Mouse (Mus musculus) stomach, embryonic 16.5 days (tissue): ENCODE results near the gene Taf15. TPM values are rescaled to one million over a fixed set of nuclear protein-coding genes. Genes with fewer than 3 reads are reported as not detected.

Experiments used
- ATAC-seq: fragments of 200-750 bp; cut with Nextera tagmentation; 2 replicates; pipeline ENCODE4 v1.8.0; 2017; ENCODE audit warnings: moderate number of reproducible peaks, moderate TSS enrichment; ENCODE audit not compliant: insufficient read depth, low FRiP score
- H3K27ac ChIP-seq: fragments of 300-500 bp; sonication (generic); 2 replicates; pipeline ENCODE4 v1.5.1; 2014; ENCODE audit warnings: low read length
- H3K27me3 ChIP-seq: fragments of 300-500 bp; sonication (generic); 2 replicates; pipeline ENCODE4 v1.6.1; 2014; ENCODE audit warnings: low read length, control low read depth, mixed read lengths; ENCODE audit not compliant: control insufficient read depth, insufficient read depth
- H3K36me3 ChIP-seq: fragments of 300-500 bp; sonication (generic); 2 replicates; pipeline ENCODE4 v1.6.1; 2014; ENCODE audit warnings: low read length; ENCODE audit not compliant: control insufficient read depth, insufficient read depth
- H3K4me1 ChIP-seq: fragments of 300-500 bp; sonication (generic); 2 replicates; pipeline ENCODE4 v1.6.1; 2014; ENCODE audit warnings: low read length, control low read depth, mixed read lengths; ENCODE audit not compliant: control insufficient read depth, insufficient read depth
- H3K4me2 ChIP-seq: fragments of 300-500 bp; sonication (generic); 2 replicates; pipeline ENCODE4 v1.6.1; 2014; ENCODE audit warnings: low read depth, low read length, mixed read lengths
- H3K4me3 ChIP-seq: fragments of 300-500 bp; sonication (generic); replicated peaks from 2 replicates; pipeline ENCODE4 v1.5.1; 2014; ENCODE audit warnings: mild to moderate bottlenecking, low read length
- H3K9ac ChIP-seq: fragments of 300-500 bp; sonication (generic); 2 replicates; pipeline ENCODE4 v1.6.1; 2014; ENCODE audit warnings: low read length
- H3K9me3 ChIP-seq: fragments of 300-500 bp; sonication (generic); replicated peaks from 2 replicates; pipeline ENCODE4 v1.6.1; 2016; ENCODE audit warnings: low read length, control low read depth; ENCODE audit not compliant: control insufficient read depth
- WGBS: fragments of 180-500 bp; shearing (Covaris S2); extraction: QIAGEN DNeasy Blood & Tissue Kit; methylation state at CpG from one replicate; pipeline ENCODE4 v1.1.7; 2014; 5-methylcytosine and 5-hydroxymethylcytosine counted together
- polyA plus RNA-seq: library from polyadenylated mRNA; unstranded; fragments of >200 nt; fragmentation: Nextera tagmentation; extraction: Ambion mirVana; gene quantifications from 2 replicates; pipeline ENCODE4 v1.2.1, GENCODE M21; 2015

Gene Taf15
- polyA plus RNA-seq, 1 experiment from 2014 or later = 9.7 TPM

- Histone ChIP-seq H3K9me3 (no peaks in the 10 kb centered on the region), H3K4me1 (peaks cover 43% of the 10 kb centered on the region), H3K36me3 (no peaks in the 10 kb centered on the region), H3K27me3 (0 out of 2 replicates have a peak, but pooled peaks cover 3% of the 10 kb centered on the region), H3K27ac (no peak overlapping the region), H3K9ac (no peak overlapping the region), H3K4me3 (no peak overlapping the region), H3K4me2 (no peak overlapping the region)
- ATAC-seq = no peak
- 82% methylated on average over 10 of the region's 10 CpGs for WGBS
These were observed 21.6 kb upstream of the Taf15 start for GRCm38 (mm10) chr11:83451281-83451680.

- H3K36me3 ChIP-seq = no peaks in the 10 kb centered on the region
- H3K27me3 ChIP-seq = no peaks in the 10 kb centered on the region
- H3K9ac ChIP-seq = no peak overlapping the region
- H3K4me1 ChIP-seq = peaks cover 41% of the 10 kb centered on the region
- peak overlapping the region; percentile 88 for H3K27ac ChIP-seq
- H3K4me3 ChIP-seq = no peak overlapping the region
- H3K4me2 ChIP-seq = no peak overlapping the region
- H3K9me3 ChIP-seq = no peaks in the 10 kb centered on the region
- 15% methylated on average over 4 of the region's 4 CpGs for WGBS
- peak; percentile 70; the same call in 1 of the 2 replicates for ATAC-seq
These were observed 18.3 kb upstream of the Taf15 start for GRCm38 (mm10) chr11:83454548-83454947.

GRCm38 (mm10) chr11:83455608-83456007, 17.3 kb upstream of the Taf15 start:
- Histone ChIP-seq H3K36me3 (no peaks in the 10 kb centered on the region), H3K4me3 (no peak overlapping the region), H3K9me3 (no peaks in the 10 kb centered on the region), H3K27me3 (no peaks in the 10 kb centered on the region), H3K4me1 (peaks cover 41% of the 10 kb centered on the region), H3K27ac (peak overlapping the region; percentile 88), H3K9ac (no peak overlapping the region), H3K4me2 (peak overlapping the region; percentile 9; the same call in 1 of the 2 replicates)
- WGBS = 55% methylated on average over 3 of the region's 3 CpGs
- ATAC-seq = peak; percentile 46; the same call in 1 of the 2 replicates

GRCm38 (mm10) chr11:83457257-83457656, 15.6 kb upstream of the Taf15 start:
- Histone ChIP-seq H3K9ac (peak overlapping the region; percentile 14; the same call in 1 of the 2 replicates), H3K9me3 (no peaks in the 10 kb centered on the region), H3K27me3 (no peaks in the 10 kb centered on the region; the same call in 1 of the 2 replicates), H3K4me2 (no peak overlapping the region), H3K4me1 (peaks cover 41% of the 10 kb centered on the region), H3K4me3 (no peak overlapping the region), H3K36me3 (no peaks in the 10 kb centered on the region), H3K27ac (peak overlapping the region; percentile 82)
- no peak for ATAC-seq
- 47% methylated on average over 7 of the region's 7 CpGs for WGBS

GRCm38 (mm10) chr11:83457912-83458601, 14.8 kb upstream of the Taf15 start:
- H3K4me2 ChIP-seq = peak overlapping the region; percentile 23
- WGBS = 45% methylated on average over 9 of the region's 9 CpGs
- no peaks in the 10 kb centered on the region; the same call in 1 of the 2 replicates for H3K27me3 ChIP-seq
- no peaks in the 10 kb centered on the region for H3K36me3 ChIP-seq
- peak overlapping the region; percentile 82 for H3K27ac ChIP-seq
- H3K9ac ChIP-seq = no peak overlapping the region
- H3K4me3 ChIP-seq = no peak overlapping the region
- no peaks in the 10 kb centered on the region for H3K9me3 ChIP-seq
- ATAC-seq = no peak
- H3K4me1 ChIP-seq = peaks cover 41% of the 10 kb centered on the region

- no peak overlapping the region for H3K27ac ChIP-seq
- no peaks in the 10 kb centered on the region for H3K36me3 ChIP-seq
- peaks cover 4% of the 10 kb centered on the region; the same call in 1 of the 2 replicates for H3K27me3 ChIP-seq
- H3K4me2 ChIP-seq = peak overlapping the region; percentile 87
- H3K9me3 ChIP-seq = no peaks in the 10 kb centered on the region
- 74% methylated on average over 10 of the region's 10 CpGs for WGBS
- peaks cover 20% of the 10 kb centered on the region for H3K4me1 ChIP-seq
- H3K4me3 ChIP-seq = peak overlapping the region; percentile 66
- no peak for ATAC-seq
- H3K9ac ChIP-seq = peak overlapping the region; percentile 20; the same call in 1 of the 2 replicates
These were observed 11.3 kb upstream of the Taf15 start for GRCm38 (mm10) chr11:83461462-83462027.

GRCm38 (mm10) chr11:83462711-83463244, 10.1 kb upstream of the Taf15 start, which contains the start of gene Mmp28:
Gene Mmp28, minus strand, starts transcription at chr11:83463071.
- Histone ChIP-seq H3K27me3 (peaks cover 4% of the 10 kb centered on the region; the same call in 1 of the 2 replicates), H3K27ac (peak within 1 kb of the TSS; percentile 35; the same call in 1 of the 2 replicates), H3K9ac (peak within 1 kb of the TSS; percentile 81), H3K36me3 (no peaks in the 10 kb centered on the region), H3K9me3 (no peaks in the 10 kb centered on the region), H3K4me2 (peak within 1 kb of the TSS; percentile 87), H3K4me1 (peaks cover 9% of the 10 kb centered on the region), H3K4me3 (peak within 1 kb of the TSS; percentile 66)
- peak; percentile 67 for ATAC-seq
- WGBS = under 1% methylated on average over 42 of the region's 42 CpGs

- no peaks in the 10 kb centered on the region for H3K9me3 ChIP-seq
- no peak overlapping the region for H3K4me2 ChIP-seq
- no peaks in the 10 kb centered on the region for H3K4me1 ChIP-seq
- no peaks in the 10 kb centered on the region for H3K36me3 ChIP-seq
- H3K9ac ChIP-seq = no peak overlapping the region
- peak overlapping the region; percentile 21; the same call in 1 of the 2 replicates for H3K27ac ChIP-seq
- no peak for ATAC-seq
- WGBS = 23% methylated on average over 2 of the region's 2 CpGs
- H3K27me3 ChIP-seq = peaks cover 4% of the 10 kb centered on the region; the same call in 1 of the 2 replicates
- no peak overlapping the region for H3K4me3 ChIP-seq
These were observed 6.9 kb upstream of the Taf15 start for GRCm38 (mm10) chr11:83465976-83466375.
